Mouse (Mus musculus) cerebellum, adult 11-12 months (tissue): ENCODE data around the gene Pax2.
A peak's percentile ranks its signal among the peaks of the same experiment; 100 is the strongest.
"Not testable (repeated sequence)": the region's sequence is repeated elsewhere in the genome, so short reads cannot be mapped to it uniquely, and the experiment has no call there.

Source experiments
- DNase-seq: peaks from one replicate; pipeline ENCODE4 v3.0.0; 2022

Pax2 gene

DNA sequence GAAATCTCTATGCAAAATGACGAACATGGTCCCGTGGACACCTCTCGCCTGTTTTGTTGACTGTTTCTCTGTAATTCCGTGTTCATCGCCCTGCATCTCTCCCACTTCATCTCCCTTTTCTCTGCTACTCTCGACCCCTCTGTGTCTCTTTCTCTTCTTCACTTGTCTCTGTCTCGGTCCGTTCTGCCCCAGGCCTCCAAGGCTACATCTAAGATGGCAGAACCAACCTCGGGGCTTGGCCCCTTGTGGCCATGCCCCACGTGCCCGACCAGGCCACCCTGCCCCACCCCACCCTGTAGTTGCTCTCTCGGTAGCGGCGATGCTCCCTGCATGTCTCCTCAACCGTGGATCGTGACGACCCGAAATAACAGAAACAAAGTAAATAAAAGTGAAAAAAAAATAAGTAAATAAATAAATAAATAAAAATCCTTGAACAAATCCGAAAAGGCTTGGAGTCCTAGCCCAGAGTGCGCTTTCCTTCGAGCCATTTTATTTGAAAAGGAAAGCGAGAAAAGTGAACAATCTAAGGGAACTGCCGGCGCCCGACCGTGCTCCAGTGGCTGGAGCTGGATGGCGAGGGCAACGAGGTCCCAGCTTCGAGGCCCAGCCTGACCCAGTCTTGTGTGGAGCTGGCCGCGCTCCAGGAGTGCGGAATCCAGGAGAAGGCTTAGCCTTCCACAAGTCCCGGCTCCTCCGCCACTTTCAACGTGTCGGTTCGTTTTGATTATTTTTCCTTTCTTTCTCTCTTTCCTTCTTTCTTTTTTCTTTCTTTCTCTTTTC lies 81.8 kb downstream of the Pax2 start:
- no peak for DNase-seq

DNA sequence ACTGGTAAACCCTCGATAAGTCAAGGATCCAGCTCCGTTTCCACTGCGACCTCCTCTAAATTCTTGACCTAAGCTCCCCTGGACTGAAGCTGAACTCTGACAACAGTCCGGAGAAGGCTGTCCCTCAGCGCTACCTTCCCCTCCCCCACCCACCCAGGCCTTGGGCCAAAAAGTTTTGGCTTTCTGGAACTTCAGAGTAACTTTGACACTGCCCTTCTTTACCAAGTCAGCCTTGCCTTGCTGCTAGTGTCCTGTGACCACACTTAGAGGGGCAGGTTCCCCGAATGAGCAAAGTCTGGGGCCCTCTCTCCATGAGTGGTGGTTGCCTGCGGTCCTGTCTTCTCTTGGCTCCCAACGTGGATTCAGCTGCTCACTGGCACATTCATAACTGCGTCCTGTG lies 82.5 kb downstream of the Pax2 start:
- DNase-seq: no peak

DNA sequence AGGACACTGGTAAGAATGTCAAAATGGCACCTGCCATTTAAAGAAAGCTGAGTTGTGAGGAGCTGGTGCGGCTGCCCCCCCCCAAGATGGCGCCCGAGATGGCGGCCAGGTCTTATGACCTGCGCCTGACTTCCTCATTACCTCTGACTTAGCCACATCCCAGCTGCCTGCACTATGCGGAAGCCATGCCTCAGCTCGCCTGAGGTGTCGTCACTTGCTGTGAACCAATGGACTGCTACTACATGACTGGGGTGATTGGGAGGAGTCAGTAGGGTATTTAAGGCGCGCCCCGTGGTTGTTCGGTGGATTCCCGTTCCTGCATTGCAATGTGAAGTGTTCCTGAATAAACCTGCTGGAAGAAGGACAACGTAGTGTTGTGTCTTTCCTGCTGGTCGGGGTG lies 86.8 kb downstream of the Pax2 start:
- DNase-seq: not testable (repeated sequence)

DNA sequence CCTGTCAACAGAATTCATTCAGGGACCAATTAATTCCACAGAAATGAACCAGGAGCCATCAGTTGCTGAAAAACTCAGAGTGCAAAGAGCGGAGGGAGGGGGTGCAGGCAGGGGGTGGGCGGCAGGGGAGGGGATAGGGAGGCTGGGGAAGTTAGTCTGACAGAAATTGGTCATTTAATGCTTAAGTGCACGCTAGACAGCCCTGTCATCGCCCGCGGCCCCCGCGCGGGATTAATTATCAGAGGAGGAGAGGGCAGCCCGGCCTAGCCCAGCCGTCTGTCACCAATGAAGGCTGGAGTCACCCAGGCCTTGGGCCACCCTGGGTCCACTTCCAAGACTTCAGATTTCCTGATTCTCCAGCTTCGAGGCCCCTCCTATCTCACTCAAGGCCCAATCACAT lies 93.6 kb downstream of the Pax2 start:
- no peak for DNase-seq

DNA sequence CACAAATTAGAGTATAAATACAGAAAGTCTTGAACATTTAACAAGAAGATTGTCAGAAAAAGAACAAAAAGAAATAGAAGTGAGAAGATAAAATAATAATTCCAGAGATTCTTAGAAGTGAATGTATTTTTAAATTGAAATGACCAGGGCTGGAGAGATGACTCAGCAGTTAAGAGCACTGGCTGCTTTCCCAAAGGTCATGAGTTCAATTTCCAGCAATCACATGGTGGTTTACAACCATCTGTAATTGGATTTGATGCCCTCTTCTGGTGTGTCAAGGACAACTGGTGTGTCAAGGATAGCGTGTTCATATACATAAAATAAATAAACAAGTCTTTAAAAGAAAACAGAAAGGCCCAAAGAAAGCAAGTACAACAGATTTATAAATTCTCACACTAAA lies 102.8 kb downstream of the Pax2 start:
- DNase-seq: no peak

DNA sequence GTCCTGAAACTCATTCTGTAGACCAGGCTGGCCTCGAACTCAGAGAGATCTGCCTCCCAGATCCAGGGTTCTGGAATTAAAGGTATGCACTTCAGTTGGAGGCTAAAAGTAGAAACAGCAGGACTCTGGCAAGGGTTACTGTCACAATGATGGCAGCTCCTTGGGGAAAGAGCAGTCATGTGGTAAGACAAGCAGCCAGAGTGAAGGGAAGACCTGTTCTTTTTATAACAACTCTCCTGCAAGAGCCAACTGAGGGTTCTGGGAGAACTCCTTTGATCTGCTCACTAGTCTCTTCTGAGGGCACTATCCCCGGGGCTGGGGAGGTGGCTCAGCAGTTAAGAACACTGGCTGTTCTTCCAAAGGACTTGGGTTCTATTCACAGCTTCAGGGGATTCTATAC lies 112.9 kb downstream of the Pax2 start:
- DNase-seq: no peak

DNA sequence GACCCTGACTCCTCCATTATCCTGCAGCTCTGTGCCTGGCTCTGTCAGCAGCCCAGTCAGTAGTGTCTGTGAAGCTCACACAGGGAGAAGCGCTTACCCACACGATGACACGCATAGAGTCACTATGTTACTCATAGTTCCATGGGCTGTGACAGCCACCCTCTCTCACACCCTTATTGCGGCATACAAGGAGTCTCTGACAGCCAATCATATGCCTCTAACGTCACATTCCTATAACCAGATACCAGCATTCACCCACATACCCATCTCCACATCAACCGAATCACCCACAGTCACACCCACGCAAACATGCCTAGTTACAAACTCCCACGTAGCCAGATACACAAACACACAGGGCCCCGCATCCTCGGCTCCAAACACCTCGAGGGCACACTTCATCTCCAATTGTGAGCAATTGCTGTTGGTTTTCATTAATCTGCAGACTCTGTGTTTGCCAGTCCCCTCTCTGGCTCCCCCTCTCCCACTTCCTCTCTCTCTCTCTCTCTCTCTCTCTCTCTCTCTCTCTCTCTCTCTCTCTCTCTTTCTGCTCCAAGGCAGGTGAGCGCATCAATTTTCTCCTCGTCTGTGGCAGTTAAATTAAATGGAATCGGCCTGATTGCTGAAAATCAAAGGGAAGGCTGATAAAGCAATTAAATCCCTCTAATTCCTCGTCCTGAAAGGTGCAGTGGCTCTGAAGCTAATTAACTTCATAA lies 118.5 kb downstream of the Pax2 start:
- no peak for DNase-seq

DNA sequence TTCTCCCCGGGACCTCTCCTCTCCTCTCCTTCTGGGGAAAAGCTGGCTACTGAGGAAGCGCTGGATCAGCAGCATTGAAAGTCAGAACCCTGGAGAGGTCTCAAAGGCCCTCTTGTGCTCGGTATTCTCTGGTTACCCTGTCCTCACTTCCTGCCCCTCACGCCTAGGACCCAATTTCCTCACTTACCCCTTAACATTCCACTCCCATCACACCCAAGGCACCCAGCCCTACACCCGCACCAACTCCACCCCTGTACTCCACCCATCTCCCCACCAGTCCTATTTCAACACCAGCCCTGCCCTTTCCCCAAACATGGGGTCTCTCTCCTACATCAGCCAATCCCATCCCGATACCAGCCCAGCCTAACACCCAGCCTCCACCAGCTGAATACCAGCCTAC lies 119.1 kb downstream of the Pax2 start:
- DNase-seq: no peak

DNA sequence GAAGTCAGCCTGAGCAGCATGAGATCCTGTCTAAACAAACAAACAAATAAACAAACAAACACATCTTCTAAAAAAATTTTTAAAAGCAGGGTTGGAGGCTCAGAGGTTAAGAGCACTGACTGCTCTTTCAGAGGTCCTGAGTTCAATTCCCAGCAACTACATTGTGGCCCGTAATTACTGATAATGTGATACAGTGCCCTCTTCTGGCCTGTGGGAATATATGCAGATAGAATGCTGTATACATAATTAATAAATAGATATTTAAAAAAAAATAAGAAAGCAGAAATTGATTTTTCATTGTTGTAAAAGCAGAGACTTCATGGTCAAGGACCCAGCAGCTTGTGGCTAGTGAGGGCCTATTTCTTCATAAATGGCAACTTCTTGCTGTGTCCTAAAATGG lies 119.9 kb downstream of the Pax2 start:
- DNase-seq: no peak

DNA sequence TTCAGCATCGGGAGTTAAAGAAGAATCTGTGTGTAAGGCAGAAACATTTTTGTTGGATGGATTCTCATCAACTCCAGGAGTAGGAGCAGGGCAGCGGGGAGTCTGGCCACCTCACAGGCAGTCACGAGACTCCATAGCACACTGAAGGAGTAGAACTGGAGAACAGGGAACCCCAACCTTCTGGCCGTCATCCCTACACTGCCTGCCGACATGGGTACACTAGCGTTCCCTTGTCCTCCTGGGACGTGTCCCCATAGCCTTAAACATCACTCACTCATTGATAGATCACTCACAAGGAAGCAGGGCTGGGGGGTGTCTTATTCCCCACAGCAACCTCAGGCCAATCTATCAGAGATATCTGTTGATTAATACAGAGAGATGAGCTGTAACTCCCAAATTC lies 120.7 kb downstream of the Pax2 start:
- no peak for DNase-seq

DNA sequence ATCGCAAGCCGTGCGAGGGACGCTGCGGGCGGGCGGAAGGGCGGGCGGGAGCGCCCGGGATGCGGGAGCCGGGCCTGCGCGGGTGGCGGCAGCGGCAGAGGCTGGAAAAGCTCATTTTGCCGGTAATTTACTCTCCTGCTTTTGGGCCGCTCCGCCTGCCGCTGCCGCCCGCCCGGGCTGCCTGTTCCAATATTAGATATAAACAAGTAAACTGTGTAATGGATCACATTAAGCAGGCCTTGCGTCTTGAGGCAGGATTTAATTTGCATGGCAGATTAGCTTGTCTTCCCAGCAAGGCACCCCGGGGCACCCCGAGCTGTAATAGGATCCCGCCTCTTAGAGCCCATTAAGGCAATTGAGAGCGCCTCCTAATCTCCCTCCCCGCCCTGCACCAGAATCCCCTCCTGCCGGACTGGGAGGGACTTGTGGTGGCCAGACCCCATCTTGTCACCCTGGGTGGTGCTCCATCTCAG lies 126.7 kb downstream of the Pax2 start:
- DNase-seq: peak; percentile 31

DNA sequence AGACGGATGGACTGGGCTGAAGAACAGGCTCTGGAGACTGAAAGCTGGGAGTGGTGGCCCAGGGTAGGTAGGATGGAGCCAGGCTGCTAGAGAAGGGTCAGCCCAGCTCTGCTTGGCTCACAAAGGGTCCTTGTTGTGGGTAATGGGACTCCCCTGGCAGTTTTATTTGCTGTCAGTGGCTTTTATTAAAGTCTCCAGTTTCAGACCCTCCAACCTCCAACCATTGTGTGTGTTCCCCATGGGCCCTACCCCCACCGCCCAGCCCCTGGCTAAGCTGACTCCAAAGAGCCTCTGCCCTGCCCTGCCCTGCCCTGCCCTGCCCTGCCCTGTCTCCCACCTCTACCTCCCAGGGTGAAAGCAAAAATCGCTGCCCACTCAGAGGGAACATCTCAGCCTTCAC lies 128.5 kb downstream of the Pax2 start:
- no peak for DNase-seq

DNA sequence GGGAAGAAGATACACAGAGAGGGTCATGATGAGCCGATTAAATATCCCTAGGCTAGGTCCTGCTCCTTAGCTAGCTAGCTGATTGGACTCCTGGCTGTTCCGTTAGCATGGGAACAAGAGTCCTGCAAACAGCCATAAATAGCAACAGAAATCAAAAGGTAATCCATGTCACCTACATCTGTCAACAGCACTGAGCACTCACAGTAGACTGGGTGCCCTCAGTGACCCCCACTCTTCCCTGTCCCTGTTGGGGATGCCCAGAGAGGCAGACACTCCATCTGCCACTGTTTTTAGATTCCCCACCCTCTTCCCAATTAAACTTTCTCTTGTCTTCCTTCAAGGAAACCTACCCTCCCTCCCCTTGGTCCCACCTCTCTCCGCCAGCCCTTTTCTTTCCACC lies 130.6 kb downstream of the Pax2 start:
- DNase-seq: no peak
